Mouse (Mus musculus) C2C12 (cell line): Measurements from ENCODE around the gene Ndufs4. TPM values are rescaled to one million over a fixed set of nuclear protein-coding genes. Genes with fewer than 3 reads are reported as not detected.

Source experiments
- H3K27me3 ChIP-seq: one replicate; pipeline ENCODE4 v1.6.1; 2011; ENCODE audit not compliant: control insufficient read depth, insufficient read depth, insufficient read length
- H3K36me3 ChIP-seq: one replicate; pipeline ENCODE4 v1.6.1; 2011; ENCODE audit not compliant: control insufficient read depth, insufficient read depth
- H3K4me3 ChIP-seq: one replicate; pipeline ENCODE4 v1.5.1; 2011; ENCODE audit warnings: mild to moderate bottlenecking, control low read depth; ENCODE audit not compliant: poor library complexity, insufficient read depth, severe bottlenecking
- H3K79me2 ChIP-seq: one replicate; pipeline ENCODE4 v1.6.1; 2011; ENCODE audit not compliant: control insufficient read depth, insufficient read depth
- H3K79me3 ChIP-seq: one replicate; pipeline ENCODE4 v1.6.1; 2011; ENCODE audit warnings: low read depth, control low read depth
- H3ac ChIP-seq: one replicate; pipeline ENCODE3; 2011; ENCODE audit warnings: low read depth; ENCODE audit not compliant: control insufficient read depth, insufficient read length
- CEBPB ChIP-seq: IDR thresholded peaks from one replicate; pipeline ENCODE4 v1.6.1; 2011; ENCODE audit warnings: low read depth, mild to moderate bottlenecking, control low read depth, moderate library complexity
- CTCF ChIP-seq: IDR thresholded peaks from one replicate; pipeline ENCODE4 v1.5.1; 2011; ENCODE audit not compliant: control insufficient read depth, insufficient read depth, insufficient read length
- FOSL1 ChIP-seq: IDR thresholded peaks from one replicate; pipeline ENCODE4 v1.8.0; 2011; ENCODE audit warnings: mild to moderate bottlenecking, low read length; ENCODE audit not compliant: poor library complexity, insufficient read depth, severe bottlenecking
- MAX ChIP-seq: IDR thresholded peaks from one replicate; pipeline ENCODE4 v1.6.1; 2011; ENCODE audit warnings: mild to moderate bottlenecking, control low read depth
- MYOG ChIP-seq: IDR thresholded peaks from one replicate; pipeline ENCODE4 v1.6.1; 2011; ENCODE audit not compliant: control insufficient read depth, insufficient read length; ENCODE audit errors: extremely low read depth
- USF1 ChIP-seq: IDR thresholded peaks from one replicate; pipeline ENCODE4 v1.6.1; 2011; ENCODE audit warnings: low read depth, mild to moderate bottlenecking, control low read depth, moderate library complexity
- polyA plus RNA-seq: library from polyadenylated mRNA; unstranded; fragments of >200 nt; fragmentation: generic; extraction: Trizol; gene quantifications from one replicate; pipeline ENCODE4 v1.2.1, GENCODE M21; 2012; ENCODE audit warnings: missing spikeins

Ndufs4 gene
- polyA plus RNA-seq, 1 experiment, result 98.9 TPM

DNA sequence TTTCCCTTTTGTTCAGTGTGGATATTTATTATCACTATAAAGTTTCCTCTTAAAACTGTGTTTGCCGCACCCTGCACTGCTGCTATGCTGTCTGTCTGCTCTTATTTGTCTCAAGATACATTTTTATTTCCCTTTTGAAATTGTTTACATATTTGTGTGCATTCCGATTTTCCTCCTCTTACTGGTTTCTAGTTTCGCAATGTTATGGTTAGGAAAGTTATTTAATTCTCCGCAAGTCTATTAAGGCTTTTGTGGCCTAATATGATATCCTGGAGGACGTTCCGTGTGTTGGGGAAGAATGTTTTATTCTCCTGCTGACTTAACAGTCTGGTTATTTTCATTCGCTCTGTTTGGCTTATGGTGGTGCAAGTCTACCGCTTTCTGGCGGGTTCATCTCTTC is 120.3 kb downstream of the Ndufs4 start:
- TF ChIP-seq FOSL1 (no peak), CEBPB (peak; percentile 75)
- Histone ChIP-seq H3ac (no peak overlapping the region), H3K27me3 (no peaks in the 10 kb centered on the region), H3K4me3 (no peak overlapping the region), H3K79me2 (no peaks in the 10 kb centered on the region), H3K79me3 (no peaks in the 10 kb centered on the region), H3K36me3 (no peaks in the 10 kb centered on the region)

DNA sequence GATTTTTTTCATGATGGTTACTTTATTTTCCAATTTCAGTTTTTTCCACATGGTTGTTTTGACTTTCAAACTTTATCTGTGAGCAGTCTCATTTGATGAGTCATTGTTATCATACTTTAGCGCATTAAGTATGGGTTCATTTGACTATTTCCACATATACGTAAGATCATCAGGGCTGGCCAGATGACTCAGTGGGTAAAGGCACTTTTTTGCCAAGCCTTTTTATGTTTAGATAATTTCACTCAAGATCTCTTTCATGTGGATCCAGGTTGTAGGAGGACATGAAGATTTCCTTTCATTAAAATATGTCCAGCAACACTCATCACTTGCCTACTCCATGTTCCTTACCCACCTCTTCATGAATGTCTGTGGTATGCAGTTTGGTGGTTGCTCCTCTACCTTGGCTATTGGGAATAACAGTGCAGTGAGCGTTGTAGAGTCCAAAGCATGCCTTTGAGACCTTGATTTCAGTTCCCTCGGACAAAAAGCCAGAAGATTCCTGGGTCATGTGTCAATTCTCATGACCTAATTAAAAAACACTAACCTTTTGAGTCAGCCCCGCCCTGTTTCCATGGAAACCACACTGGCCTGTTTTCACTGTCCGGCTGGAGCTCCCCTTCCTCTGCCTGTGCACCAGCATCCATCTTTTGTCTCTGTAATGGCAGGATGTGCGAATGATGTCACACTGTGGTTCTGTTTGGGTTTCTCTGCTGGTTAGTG is 127.4 kb downstream of the Ndufs4 start:
- no peak for TF ChIP-seq MYOG
- peak; percentile 28 for TF ChIP-seq FOSL1
- Histone ChIP-seq H3K36me3 (no peaks in the 10 kb centered on the region), H3K4me3 (no peak overlapping the region), H3K79me3 (no peaks in the 10 kb centered on the region), H3ac (no peak overlapping the region), H3K27me3 (no peaks in the 10 kb centered on the region), H3K79me2 (no peaks in the 10 kb centered on the region)

DNA sequence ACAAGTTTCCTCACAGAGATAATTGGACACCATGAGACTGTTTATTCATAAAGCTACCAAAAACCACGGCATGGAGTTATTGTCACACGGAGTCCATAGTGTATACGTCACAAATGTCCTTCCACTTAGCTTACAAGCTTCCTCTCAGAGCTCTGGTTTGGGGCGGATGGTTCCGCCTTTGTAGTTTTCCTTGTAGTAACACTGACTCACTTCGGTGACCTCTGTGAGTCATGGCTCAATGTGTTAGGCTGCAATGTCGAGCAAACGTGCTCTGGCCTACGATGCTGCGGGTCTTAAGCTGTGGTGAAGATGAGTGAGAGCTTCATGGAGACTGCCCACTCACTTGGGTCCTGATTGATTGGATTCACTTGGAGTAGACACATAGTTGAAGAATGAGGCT is 133.4 kb downstream of the Ndufs4 start:
- no peaks in the 10 kb centered on the region for H3K79me2 ChIP-seq
- H3K36me3 ChIP-seq, result no peaks in the 10 kb centered on the region
- H3K27me3 ChIP-seq, result no peaks in the 10 kb centered on the region
- no peak overlapping the region for H3K4me3 ChIP-seq
- H3K79me3 ChIP-seq, result no peaks in the 10 kb centered on the region
- TF ChIP-seq USF1, result no peak
- TF ChIP-seq MYOG, result no peak
- peak; percentile 69 for TF ChIP-seq FOSL1
- TF ChIP-seq CEBPB, result no peak
- TF ChIP-seq MAX, result peak; percentile 51
- TF ChIP-seq CTCF, result no peak
- no peak overlapping the region for H3ac ChIP-seq

Other genes with a start within 250 kb of the Ndufs4 start
- 10.9 TPM for gene Fst, start 70.7 kb upstream of the Ndufs4 start, polyA plus RNA-seq